Mouse (Mus musculus) liver, embryonic 16.5 days (tissue): ENCODE measurements around the gene Atp6v0b. TPM values are rescaled to one million over a fixed set of nuclear protein-coding genes. Genes with fewer than 3 reads are reported as not detected.

ENCODE experiments used
- ATAC-seq: fragments of 200-750 bp; cut with Nextera tagmentation; 2 replicates; pipeline ENCODE4 v1.8.0; 2017; ENCODE audit warnings: low read depth, mild to moderate bottlenecking, moderate number of reproducible peaks, moderate library complexity
- H3K27ac ChIP-seq: fragments of 300-500 bp; sonication (generic); 2 replicates; pipeline ENCODE4 v1.5.1; 2014; ENCODE audit warnings: mild to moderate bottlenecking, low read length
- H3K27me3 ChIP-seq: fragments of 300-500 bp; sonication (generic); 2 replicates; pipeline ENCODE4 v1.6.1; 2014; ENCODE audit warnings: low read depth, low read length, mixed read lengths; ENCODE audit not compliant: control insufficient read depth, insufficient read depth
- H3K36me3 ChIP-seq: fragments of 300-500 bp; sonication (generic); 2 replicates; pipeline ENCODE4 v1.6.1; 2014; ENCODE audit warnings: mild to moderate bottlenecking; ENCODE audit not compliant: control insufficient read depth, insufficient read depth
- H3K4me1 ChIP-seq: fragments of 300-500 bp; sonication (generic); 2 replicates; pipeline ENCODE4 v1.6.1; 2014; ENCODE audit warnings: low read depth, low read length, mixed read lengths; ENCODE audit not compliant: control insufficient read depth
- H3K4me2 ChIP-seq: fragments of 300-500 bp; sonication (generic); 2 replicates; pipeline ENCODE4 v1.6.1; 2014; ENCODE audit warnings: low read depth, low read length, mixed read lengths
- H3K4me3 ChIP-seq: fragments of 300-500 bp; sonication (generic); 2 replicates; pipeline ENCODE4 v1.5.1; 2014; ENCODE audit warnings: low read depth, mild to moderate bottlenecking, low read length
- H3K9ac ChIP-seq: fragments of 300-500 bp; sonication (generic); 2 replicates; pipeline ENCODE4 v1.6.1; 2014; ENCODE audit warnings: low read depth, low read length
- H3K9me3 ChIP-seq: fragments of 300-500 bp; sonication (generic); replicated peaks from 2 replicates; pipeline ENCODE4 v1.6.1; 2016; ENCODE audit warnings: low read length; ENCODE audit not compliant: control insufficient read depth
- WGBS: fragments of 180-500 bp; shearing (Covaris S2); extraction: QIAGEN DNeasy Blood & Tissue Kit; methylation state at CpG from one replicate; pipeline ENCODE4 v1.1.7; 2014; ENCODE audit not compliant: insufficient replicate concordance; 5-methylcytosine and 5-hydroxymethylcytosine counted together
- polyA plus RNA-seq: library from polyadenylated mRNA; unstranded; fragments of >200 nt; fragmentation: Nextera tagmentation; extraction: Ambion mirVana; gene quantifications from 2 replicates; pipeline ENCODE4 v1.2.1, GENCODE M21; 2015

Gene Atp6v0b
- polyA plus RNA-seq, 1 experiment from 2014 or later, result 165 TPM

DNA sequence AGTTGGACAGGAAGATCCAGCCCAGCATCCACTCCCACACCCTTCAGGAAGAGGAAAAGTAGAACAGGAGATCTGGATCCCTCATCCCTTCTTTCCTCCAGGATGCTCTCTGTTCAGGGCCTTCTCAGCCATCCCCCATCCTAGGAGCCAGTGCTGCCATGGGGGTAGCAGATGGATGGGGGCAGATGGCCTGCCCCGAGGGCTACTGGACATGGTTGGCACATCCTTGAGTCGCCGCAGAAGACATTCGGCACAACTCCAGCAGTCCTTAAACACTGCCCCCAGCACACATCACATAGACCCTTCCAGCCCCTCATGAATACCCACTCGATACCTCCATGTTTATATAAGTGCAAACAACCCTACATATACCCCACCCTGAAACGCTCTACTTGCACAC, 8.9 kb upstream of the Atp6v0b start:
- Histone ChIP-seq H3K36me3 (peaks cover 13% of the 10 kb centered on the region), H3K4me1 (peaks cover 7% of the 10 kb centered on the region)
- 82% methylated on average over 6 of the region's 6 CpGs for WGBS

GRCm38 (mm10) chr4:117895339-117895738, 8.2 kb upstream of the Atp6v0b start:
- WGBS, result 72% methylated on average over 7 of the region's 7 CpGs
- H3K36me3 ChIP-seq, result peaks cover 10% of the 10 kb centered on the region

More for the DNA sequence above, 8.9 kb upstream of the Atp6v0b start:
- H3K4me2 ChIP-seq, result no peak overlapping the region
- no peaks in the 10 kb centered on the region for H3K9me3 ChIP-seq
- H3K4me3 ChIP-seq, result no peak overlapping the region
- H3K9ac ChIP-seq, result no peak overlapping the region
- no peak overlapping the region for H3K27ac ChIP-seq
- ATAC-seq, result no peak
- no peaks in the 10 kb centered on the region for H3K27me3 ChIP-seq

GRCm38 (mm10) chr4:117894601-117895000, 7.5 kb upstream of the Atp6v0b start:
- 81% methylated on average over 8 of the region's 8 CpGs for WGBS
- Histone ChIP-seq H3K27me3 (no peaks in the 10 kb centered on the region), H3K4me3 (no peak overlapping the region), H3K9ac (no peak overlapping the region), H3K9me3 (no peaks in the 10 kb centered on the region), H3K36me3 (peaks cover 4% of the 10 kb centered on the region), H3K27ac (no peak overlapping the region), H3K4me1 (peaks cover 10% of the 10 kb centered on the region), H3K4me2 (no peak overlapping the region)
- no peak for ATAC-seq

More at GRCm38 (mm10) chr4:117895339-117895738, 8.2 kb upstream of the Atp6v0b start:
- Histone ChIP-seq H3K27me3 (no peaks in the 10 kb centered on the region), H3K27ac (no peak overlapping the region), H3K4me2 (no peak overlapping the region), H3K4me3 (no peak overlapping the region), H3K9ac (no peak overlapping the region), H3K9me3 (no peaks in the 10 kb centered on the region), H3K4me1 (peaks cover 10% of the 10 kb centered on the region)
- no peak for ATAC-seq

DNA sequence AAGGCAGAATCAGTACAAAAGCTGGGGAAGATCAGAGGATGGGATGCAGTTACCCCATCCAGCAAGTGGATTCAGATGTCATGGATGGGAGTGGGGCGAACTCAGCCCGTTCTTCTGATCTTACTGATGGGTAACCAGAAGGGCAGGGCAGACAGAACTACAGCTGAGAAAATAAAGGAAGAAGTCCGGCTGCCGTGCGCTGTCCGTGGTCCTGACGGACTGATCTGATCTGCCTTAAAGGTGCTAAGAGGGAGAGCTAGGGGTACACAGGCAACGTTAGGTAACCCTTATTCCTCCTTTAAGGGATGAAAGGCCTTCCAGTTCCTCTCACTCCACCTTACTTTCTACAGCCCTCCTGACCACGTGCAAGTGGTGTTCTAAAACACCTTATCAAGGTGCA, 6.2 kb upstream of the Atp6v0b start:
- Histone ChIP-seq H3K27me3 (no peaks in the 10 kb centered on the region), H3K4me3 (no peak overlapping the region), H3K4me1 (peaks cover 10% of the 10 kb centered on the region), H3K27ac (no peak overlapping the region), H3K9ac (no peak overlapping the region), H3K9me3 (no peaks in the 10 kb centered on the region), H3K4me2 (no peak overlapping the region), H3K36me3 (no peaks in the 10 kb centered on the region; the same call in 1 of the 2 replicates)
- ATAC-seq, result no peak
- 18% methylated on average over 9 of the region's 9 CpGs for WGBS

DNA sequence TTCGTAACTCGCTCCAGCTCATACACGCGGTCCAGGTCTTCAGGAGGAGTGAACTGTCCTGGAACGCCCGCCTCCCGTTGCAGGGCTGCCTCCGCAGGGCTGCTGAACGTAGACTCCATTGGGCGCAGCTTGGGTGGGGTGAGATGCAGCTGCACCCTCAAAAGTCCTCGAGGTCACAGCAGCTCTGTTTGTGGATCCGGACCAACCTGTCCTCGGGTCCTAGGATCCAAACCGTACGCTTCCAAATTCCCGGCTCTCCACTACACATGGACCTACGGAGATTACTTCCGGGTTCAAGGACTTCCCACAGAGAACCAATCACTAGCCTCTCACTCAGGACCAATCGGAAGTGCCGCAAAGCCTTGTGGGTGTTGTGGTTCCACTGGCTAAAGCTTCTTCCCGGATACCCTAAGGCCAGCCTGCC, 4.6 kb upstream of the Atp6v0b start, which contains the start of gene Dph2:
TSS of gene Dph2 (minus strand) at position 295 of the 424 bp plus-strand sequence.
- Histone ChIP-seq H3K4me1 (peaks cover 14% of the 10 kb centered on the region), H3K4me3 (peak within 1 kb of the TSS; percentile 83), H3K27me3 (no peaks in the 10 kb centered on the region), H3K4me2 (peak within 1 kb of the TSS; percentile 83), H3K27ac (no peak within 1 kb of the TSS; the same call in 1 of the 2 replicates), H3K9me3 (no peaks in the 10 kb centered on the region), H3K9ac (peak within 1 kb of the TSS; percentile 61), H3K36me3 (no peaks in the 10 kb centered on the region; the same call in 1 of the 2 replicates)
- peak; percentile 78 for ATAC-seq
- WGBS, result under 1% methylated on average over 21 of the region's 21 CpGs

GRCm38 (mm10) chr4:117890750-117891149, 3.6 kb upstream of the Atp6v0b start:
- Histone ChIP-seq H3K27ac (no peak overlapping the region), H3K9ac (no peak overlapping the region)
- no peak for ATAC-seq

GRCm38 (mm10) chr4:117890031-117890430, 2.9 kb upstream of the Atp6v0b start:
- no peaks in the 10 kb centered on the region for H3K9me3 ChIP-seq
- H3K4me3 ChIP-seq, result no peak overlapping the region
- peaks cover 8% of the 10 kb centered on the region for H3K36me3 ChIP-seq
- no peak overlapping the region for H3K27ac ChIP-seq
- WGBS, result 86% methylated on average over 14 of the region's 14 CpGs
- no peak for ATAC-seq
- H3K9ac ChIP-seq, result no peak overlapping the region
- H3K4me2 ChIP-seq, result no peak overlapping the region
- H3K4me1 ChIP-seq, result peaks cover 22% of the 10 kb centered on the region
- H3K27me3 ChIP-seq, result no peaks in the 10 kb centered on the region

More at GRCm38 (mm10) chr4:117890750-117891149, 3.6 kb upstream of the Atp6v0b start:
- no peaks in the 10 kb centered on the region for H3K27me3 ChIP-seq
- WGBS, result 79% methylated on average over 8 of the region's 8 CpGs
- H3K4me1 ChIP-seq, result peaks cover 22% of the 10 kb centered on the region
- peak overlapping the region; percentile 83 for H3K4me2 ChIP-seq
- peaks cover under 1% of the 10 kb centered on the region for H3K36me3 ChIP-seq
- no peaks in the 10 kb centered on the region for H3K9me3 ChIP-seq
- H3K4me3 ChIP-seq, result peak overlapping the region; percentile 83

- WGBS, result 79% methylated on average over 15 of the region's 15 CpGs
- H3K4me1 ChIP-seq, result peaks cover 22% of the 10 kb centered on the region
- H3K4me3 ChIP-seq, result no peak overlapping the region
- H3K9me3 ChIP-seq, result no peaks in the 10 kb centered on the region
- no peak overlapping the region for H3K27ac ChIP-seq
- no peak overlapping the region for H3K9ac ChIP-seq
- H3K36me3 ChIP-seq, result peaks cover 14% of the 10 kb centered on the region
- no peak overlapping the region for H3K4me2 ChIP-seq
- no peak for ATAC-seq
- peaks cover 1% of the 10 kb centered on the region; the same call in 1 of the 2 replicates for H3K27me3 ChIP-seq
Measured at GRCm38 (mm10) chr4:117889471-117889870, 2.3 kb upstream of the Atp6v0b start.

GRCm38 (mm10) chr4:117887920-117888319, 787 bp upstream of the Atp6v0b start:
- WGBS, result 60% methylated on average over 2 of the region's 2 CpGs
- ATAC-seq, result no peak
- peaks cover 32% of the 10 kb centered on the region for H3K4me1 ChIP-seq
- peak overlapping the region; percentile 82 for H3K4me2 ChIP-seq
- H3K9me3 ChIP-seq, result no peaks in the 10 kb centered on the region
- H3K27me3 ChIP-seq, result peaks cover 17% of the 10 kb centered on the region
- H3K9ac ChIP-seq, result no peak overlapping the region
- H3K27ac ChIP-seq, result no peak overlapping the region
- no peak overlapping the region; the same call in 1 of the 2 replicates for H3K4me3 ChIP-seq
- peaks cover 19% of the 10 kb centered on the region for H3K36me3 ChIP-seq
